Mouse (Mus musculus) C2C12 (cell line): Measurements from ENCODE around the gene Gpd2. TPM values are rescaled to one million over a fixed set of nuclear protein-coding genes. Genes with fewer than 3 reads are reported as not detected.

ENCODE experiments used
- H3K27me3 ChIP-seq: one replicate; pipeline ENCODE4 v1.6.1; 2011; ENCODE audit not compliant: control insufficient read depth, insufficient read depth, insufficient read length
- H3K36me3 ChIP-seq: one replicate; pipeline ENCODE4 v1.6.1; 2011; ENCODE audit not compliant: control insufficient read depth, insufficient read depth
- H3K4me3 ChIP-seq: one replicate; pipeline ENCODE4 v1.5.1; 2011; ENCODE audit warnings: mild to moderate bottlenecking, control low read depth; ENCODE audit not compliant: poor library complexity, insufficient read depth, severe bottlenecking
- H3K79me2 ChIP-seq: one replicate; pipeline ENCODE4 v1.6.1; 2011; ENCODE audit not compliant: control insufficient read depth, insufficient read depth
- H3K79me3 ChIP-seq: one replicate; pipeline ENCODE4 v1.6.1; 2011; ENCODE audit warnings: low read depth, control low read depth
- H3ac ChIP-seq: one replicate; pipeline ENCODE3; 2011; ENCODE audit warnings: low read depth; ENCODE audit not compliant: control insufficient read depth, insufficient read length
- CEBPB ChIP-seq: IDR thresholded peaks from one replicate; pipeline ENCODE4 v1.6.1; 2011; ENCODE audit warnings: low read depth, mild to moderate bottlenecking, control low read depth, moderate library complexity
- CTCF ChIP-seq: IDR thresholded peaks from one replicate; pipeline ENCODE4 v1.5.1; 2011; ENCODE audit not compliant: control insufficient read depth, insufficient read depth, insufficient read length
- FOSL1 ChIP-seq: IDR thresholded peaks from one replicate; pipeline ENCODE4 v1.8.0; 2011; ENCODE audit warnings: mild to moderate bottlenecking, low read length; ENCODE audit not compliant: poor library complexity, insufficient read depth, severe bottlenecking
- MAX ChIP-seq: IDR thresholded peaks from one replicate; pipeline ENCODE4 v1.6.1; 2011; ENCODE audit warnings: mild to moderate bottlenecking, control low read depth
- MYOD1 ChIP-seq: IDR thresholded peaks from one replicate; pipeline ENCODE4 v1.6.1; 2011; ENCODE audit warnings: low read depth; ENCODE audit not compliant: control insufficient read depth, insufficient read length
- MYOG ChIP-seq: IDR thresholded peaks from one replicate; pipeline ENCODE4 v1.6.1; 2011; ENCODE audit not compliant: control insufficient read depth, insufficient read length; ENCODE audit errors: extremely low read depth
- USF1 ChIP-seq: IDR thresholded peaks from one replicate; pipeline ENCODE4 v1.6.1; 2011; ENCODE audit warnings: low read depth, mild to moderate bottlenecking, control low read depth, moderate library complexity
- polyA plus RNA-seq: library from polyadenylated mRNA; unstranded; fragments of >200 nt; fragmentation: generic; extraction: Trizol; gene quantifications from one replicate; pipeline ENCODE4 v1.2.1, GENCODE M21; 2012; ENCODE audit warnings: missing spikeins

Gene Gpd2
- polyA plus RNA-seq, 1 experiment = 23.8 TPM

DNA sequence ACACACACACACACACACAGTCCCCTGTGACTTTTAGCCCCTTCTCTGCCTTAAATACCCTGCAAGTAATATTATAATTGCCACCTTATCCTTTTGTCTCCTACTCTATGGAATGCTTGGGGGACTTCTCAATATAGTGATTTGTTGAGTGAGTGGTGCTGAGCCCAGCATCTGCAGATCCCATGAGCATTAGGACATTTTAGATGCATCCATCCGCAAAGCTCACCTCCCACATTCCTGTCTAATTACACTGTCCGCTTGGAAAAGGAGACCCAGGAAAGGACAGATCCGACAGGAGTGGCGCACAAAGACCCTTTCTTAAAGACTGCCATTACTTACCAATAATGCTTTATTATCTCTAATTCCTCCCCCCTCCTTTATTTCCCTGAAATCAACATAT lies 47.8 kb downstream of the Gpd2 start:
- Histone ChIP-seq H3K79me2 (peaks cover 24% of the 10 kb centered on the region), H3K27me3 (no peaks in the 10 kb centered on the region), H3ac (no peak overlapping the region), H3K36me3 (peaks cover 20% of the 10 kb centered on the region), H3K4me3 (no peak overlapping the region), H3K79me3 (peaks cover 11% of the 10 kb centered on the region)
- TF ChIP-seq FOSL1 = no peak

DNA sequence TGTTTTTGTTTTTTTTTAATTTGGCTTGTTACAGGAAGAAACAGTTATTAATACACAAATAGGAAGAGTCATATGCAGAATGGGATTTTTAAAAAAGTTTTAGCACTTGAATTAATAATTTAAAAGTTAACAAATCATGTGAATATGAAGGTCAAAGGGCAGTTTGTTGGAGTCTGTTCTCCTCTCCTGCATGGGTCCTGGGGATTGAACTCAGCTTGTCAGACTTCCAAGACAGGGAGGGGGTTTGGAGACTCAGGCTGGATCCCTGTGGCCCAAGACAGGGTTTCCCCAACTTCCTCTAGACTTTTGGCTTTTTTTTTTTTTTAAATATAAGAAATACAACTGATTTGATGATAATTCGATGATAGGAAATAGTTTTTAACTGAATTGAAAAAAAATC lies 50.6 kb downstream of the Gpd2 start:
- H3K79me2 ChIP-seq = peaks cover 11% of the 10 kb centered on the region
- no peak overlapping the region for H3K4me3 ChIP-seq
- TF ChIP-seq MYOG = no peak
- TF ChIP-seq FOSL1 = no peak
- TF ChIP-seq CTCF = no peak
- TF ChIP-seq MYOD1 = no peak
- no peak for TF ChIP-seq MAX
- no peak for TF ChIP-seq USF1
- TF ChIP-seq CEBPB = no peak
- H3ac ChIP-seq = no peak overlapping the region
- H3K79me3 ChIP-seq = peaks cover 11% of the 10 kb centered on the region
- no peaks in the 10 kb centered on the region for H3K27me3 ChIP-seq
- peaks cover 30% of the 10 kb centered on the region for H3K36me3 ChIP-seq

DNA sequence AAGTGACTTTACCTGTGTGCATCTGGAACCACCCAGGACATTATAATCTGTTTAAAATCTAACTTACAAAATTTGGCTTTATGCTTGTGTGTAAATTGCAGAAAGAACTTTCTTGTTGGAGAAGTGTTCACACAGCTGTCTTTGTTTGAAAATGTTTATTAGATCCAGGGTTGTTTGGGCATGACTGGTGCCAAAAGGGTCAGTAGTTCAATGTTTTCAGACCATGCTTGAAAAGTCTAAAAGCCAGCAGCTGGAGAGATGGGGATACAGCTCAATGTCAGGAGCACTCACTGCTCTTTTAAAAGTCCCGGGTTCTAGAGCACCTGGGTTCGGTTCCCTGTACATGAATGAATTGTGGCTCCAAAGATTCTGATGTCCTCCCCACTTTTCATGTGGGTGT lies 56.1 kb downstream of the Gpd2 start:
- no peak overlapping the region for H3ac ChIP-seq
- TF ChIP-seq FOSL1 = no peak
- no peak for TF ChIP-seq CEBPB
- TF ChIP-seq MAX = no peak
- no peak for TF ChIP-seq USF1
- TF ChIP-seq CTCF = no peak
- no peak for TF ChIP-seq MYOG
- TF ChIP-seq MYOD1 = no peak
- no peaks in the 10 kb centered on the region for H3K27me3 ChIP-seq
- peaks cover 27% of the 10 kb centered on the region for H3K36me3 ChIP-seq
- no peak overlapping the region for H3K4me3 ChIP-seq
- H3K79me3 ChIP-seq = peaks cover 13% of the 10 kb centered on the region
- peaks cover 25% of the 10 kb centered on the region for H3K79me2 ChIP-seq

DNA sequence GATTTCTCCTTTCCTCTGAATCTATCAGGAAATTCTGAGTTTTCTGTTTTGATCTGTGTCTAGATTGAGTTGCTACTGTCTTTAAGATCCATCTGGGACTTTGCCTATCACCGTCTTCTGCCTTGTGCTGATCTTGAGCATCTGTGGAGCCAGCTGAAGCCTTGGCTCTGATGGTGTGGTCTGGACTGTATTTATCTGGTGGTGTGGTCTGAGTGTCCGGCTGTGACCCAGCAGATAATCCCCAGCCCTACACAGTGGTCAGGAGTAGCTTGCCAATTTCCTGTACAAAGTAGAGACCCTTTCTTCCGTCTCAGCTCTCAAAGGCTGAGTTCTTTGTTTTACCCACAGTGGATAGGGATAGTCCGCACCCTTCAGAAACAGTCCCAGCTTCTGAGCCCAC lies 58.6 kb downstream of the Gpd2 start:
- H3K36me3 ChIP-seq = peaks cover 12% of the 10 kb centered on the region
- H3K4me3 ChIP-seq = no peak overlapping the region
- H3K79me2 ChIP-seq = peaks cover 44% of the 10 kb centered on the region
- H3K27me3 ChIP-seq = no peaks in the 10 kb centered on the region
- peaks cover 13% of the 10 kb centered on the region for H3K79me3 ChIP-seq
- no peak for TF ChIP-seq MAX
- TF ChIP-seq MYOG = no peak
- TF ChIP-seq CEBPB = no peak
- no peak for TF ChIP-seq MYOD1
- TF ChIP-seq FOSL1 = no peak
- no peak for TF ChIP-seq USF1
- H3ac ChIP-seq = no peak overlapping the region

DNA sequence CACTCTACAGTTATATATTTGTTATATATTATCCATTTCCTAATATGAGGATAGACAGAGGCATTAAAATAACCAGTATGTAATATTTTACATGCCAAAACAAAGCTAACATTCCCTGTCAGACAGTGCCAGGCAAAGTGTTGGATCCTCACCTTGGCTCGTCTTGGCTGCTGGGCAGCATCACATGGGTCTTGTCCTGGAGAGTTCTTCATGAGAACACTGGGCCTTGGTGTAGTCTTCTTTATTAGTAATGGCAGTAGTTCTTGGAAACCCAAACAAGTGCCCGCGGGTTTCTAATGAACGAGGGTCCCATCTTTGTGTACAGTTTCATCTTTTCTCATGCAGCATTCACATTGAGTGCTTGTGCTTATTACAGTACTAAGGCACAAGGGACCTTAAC lies 59.8 kb downstream of the Gpd2 start:
- Histone ChIP-seq H3K36me3 (peaks cover 11% of the 10 kb centered on the region), H3ac (no peak overlapping the region), H3K27me3 (no peaks in the 10 kb centered on the region), H3K79me3 (peaks cover 13% of the 10 kb centered on the region), H3K79me2 (peaks cover 47% of the 10 kb centered on the region), H3K4me3 (no peak overlapping the region)
- TF ChIP-seq MAX (no peak), MYOG (no peak)

DNA sequence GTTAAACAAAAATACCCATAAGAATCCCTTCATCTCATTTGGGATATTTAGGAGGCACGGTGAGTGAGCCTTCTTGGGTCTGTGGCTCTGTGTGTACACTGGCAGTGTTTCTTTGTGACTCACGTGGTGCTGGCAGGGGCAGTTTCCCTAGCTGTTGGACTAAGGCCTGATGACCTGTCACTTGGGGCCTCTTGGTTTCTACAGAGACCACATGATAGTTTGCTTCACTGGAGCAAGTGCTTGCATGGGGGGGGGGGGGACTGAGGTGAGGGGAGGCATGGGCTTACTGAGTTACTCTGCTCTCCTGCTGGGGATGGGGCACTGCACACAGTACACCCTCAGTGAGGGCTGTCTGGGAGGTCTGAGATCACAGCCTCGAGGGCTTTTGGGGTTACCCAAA lies 64.1 kb downstream of the Gpd2 start:
- peaks cover 21% of the 10 kb centered on the region for H3K36me3 ChIP-seq
- no peak overlapping the region for H3K4me3 ChIP-seq
- peaks cover 2% of the 10 kb centered on the region for H3K79me3 ChIP-seq
- peaks cover 44% of the 10 kb centered on the region for H3K79me2 ChIP-seq
- no peaks in the 10 kb centered on the region for H3K27me3 ChIP-seq
- no peak for TF ChIP-seq CEBPB
- peak; percentile 71 for TF ChIP-seq USF1
- H3ac ChIP-seq = no peak overlapping the region

DNA sequence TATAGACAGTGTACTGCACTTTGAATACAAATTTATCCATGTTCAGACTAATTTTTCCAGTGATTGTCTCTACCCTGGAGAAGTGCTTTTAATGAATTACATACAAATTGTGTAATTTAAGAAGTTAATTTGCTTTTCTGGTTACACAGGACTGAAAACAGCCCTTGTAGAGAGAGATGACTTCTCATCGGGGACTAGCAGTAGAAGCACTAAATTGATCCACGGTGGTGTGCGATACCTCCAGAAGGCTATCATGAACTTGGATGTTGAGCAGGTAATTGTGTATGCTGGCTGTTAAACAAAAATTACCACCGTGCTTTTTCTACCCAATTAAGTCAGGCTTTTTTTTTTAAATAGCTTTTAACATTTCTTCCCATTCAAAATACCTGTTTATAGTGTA lies 66.8 kb downstream of the Gpd2 start:
- H3K79me3 ChIP-seq = no peaks in the 10 kb centered on the region
- H3ac ChIP-seq = no peak overlapping the region
- H3K36me3 ChIP-seq = peaks cover 39% of the 10 kb centered on the region
- no peaks in the 10 kb centered on the region for H3K27me3 ChIP-seq
- TF ChIP-seq MYOG = no peak
- TF ChIP-seq MAX = no peak
- TF ChIP-seq MYOD1 = no peak
- TF ChIP-seq FOSL1 = no peak
- TF ChIP-seq CTCF = no peak
- TF ChIP-seq USF1 = no peak
- TF ChIP-seq CEBPB = no peak
- H3K4me3 ChIP-seq = no peak overlapping the region
- peaks cover 23% of the 10 kb centered on the region for H3K79me2 ChIP-seq
